Mouse (Mus musculus): Measurements from ENCODE around the gene Braf. TPM values are rescaled to one million over a fixed set of nuclear protein-coding genes. Genes with fewer than 3 reads are reported as not detected.
"Not testable (repeated sequence)": the region's sequence is repeated elsewhere in the genome, so short reads cannot be mapped to it uniquely, and the experiment has no call there.

Braf gene
- polyA plus RNA-seq, 1 experiment from 2014 or later, result 14.3 TPM

DNA sequence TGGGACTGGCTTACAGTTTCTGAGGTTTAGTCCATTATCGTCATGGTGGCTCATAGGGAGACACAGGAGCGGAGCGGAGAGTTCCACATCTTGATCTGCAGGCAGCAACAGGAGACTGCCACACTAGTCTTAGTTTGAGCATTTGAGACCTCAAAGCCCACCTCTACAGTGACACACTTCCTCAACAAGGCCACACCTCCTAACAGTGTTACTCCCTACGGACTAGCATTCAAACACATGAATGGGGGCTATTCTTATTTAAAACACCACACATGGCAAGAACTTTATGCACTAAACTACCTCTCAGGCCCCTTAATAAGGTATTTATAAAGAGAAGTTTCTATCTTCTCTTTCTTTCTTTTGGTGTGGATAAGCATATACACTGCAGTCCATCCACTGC, 19.6 kb downstream of the Braf start:
- WGBS (ENCODE audit: missing documents), result 95% methylated on average over 4 of the region's 4 CpGs
- Histone ChIP-seq H3K27ac (no peak overlapping the region), H3K36me3 (ENCODE audit: inconsistent target) (no peaks in the 10 kb centered on the region), H3K4me3 (ENCODE audit: inconsistent target) (no peak overlapping the region), H3K79me2 (ENCODE audit: inconsistent target) (peaks cover 22% of the 10 kb centered on the region; the same call in 1 of the 2 replicates)

DNA sequence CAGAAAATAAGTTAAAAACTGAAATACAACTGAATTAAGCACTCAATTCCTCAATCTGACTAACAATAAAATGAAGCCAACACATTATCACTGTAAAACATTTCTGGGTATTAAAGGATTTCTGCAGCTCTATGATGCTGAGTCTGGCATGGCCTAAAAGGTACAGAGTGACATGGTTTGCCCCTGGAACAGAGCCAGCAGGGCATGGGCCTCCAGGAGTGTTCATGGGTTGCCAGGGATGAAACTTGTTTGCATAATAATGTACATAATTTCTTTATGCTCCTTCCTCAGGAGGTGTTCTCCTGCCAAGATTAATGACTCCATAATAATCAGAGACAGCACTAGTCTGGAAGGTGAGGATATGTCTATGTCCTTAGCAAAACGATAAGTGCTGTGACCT, 32.1 kb downstream of the Braf start:
- no peak overlapping the region for H3K4me3 ChIP-seq (ENCODE audit: inconsistent target)
- 100% methylated on average over 1 of the region's 1 CpGs for WGBS (ENCODE audit: missing documents)

DNA sequence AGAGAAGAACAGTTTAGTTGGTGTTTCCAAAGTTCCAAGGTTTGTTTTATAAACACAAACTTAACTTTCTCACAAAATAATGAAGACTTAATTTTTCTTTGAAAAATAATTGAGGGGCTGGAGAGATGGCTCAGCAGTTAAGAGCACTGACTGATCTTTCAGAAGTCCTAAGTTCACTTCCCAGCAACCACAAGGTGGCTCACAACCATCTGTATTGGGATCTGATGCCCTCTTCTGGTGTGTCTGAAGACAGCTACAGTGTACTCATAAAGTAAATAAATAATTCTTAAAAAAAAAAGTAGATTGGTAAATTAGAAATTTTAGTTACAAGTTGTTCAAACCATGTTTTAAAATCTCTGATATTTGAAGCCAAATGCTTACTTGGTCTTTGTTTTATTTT, 38.4 kb downstream of the Braf start:
- H3K36me3 ChIP-seq (ENCODE audit: inconsistent target); H3K27ac ChIP-seq; H3K4me3 ChIP-seq (ENCODE audit: inconsistent target): not testable (repeated sequence)
- peaks cover 14% of the 10 kb centered on the region; the same call in 1 of the 2 replicates for H3K79me2 ChIP-seq (ENCODE audit: inconsistent target)

More for the DNA sequence above, 32.1 kb downstream of the Braf start:
- no peaks in the 10 kb centered on the region for H3K36me3 ChIP-seq (ENCODE audit: inconsistent target)
- peaks cover 29% of the 10 kb centered on the region; the same call in 1 of the 2 replicates for H3K79me2 ChIP-seq (ENCODE audit: inconsistent target)
- no peak overlapping the region for H3K27ac ChIP-seq

DNA sequence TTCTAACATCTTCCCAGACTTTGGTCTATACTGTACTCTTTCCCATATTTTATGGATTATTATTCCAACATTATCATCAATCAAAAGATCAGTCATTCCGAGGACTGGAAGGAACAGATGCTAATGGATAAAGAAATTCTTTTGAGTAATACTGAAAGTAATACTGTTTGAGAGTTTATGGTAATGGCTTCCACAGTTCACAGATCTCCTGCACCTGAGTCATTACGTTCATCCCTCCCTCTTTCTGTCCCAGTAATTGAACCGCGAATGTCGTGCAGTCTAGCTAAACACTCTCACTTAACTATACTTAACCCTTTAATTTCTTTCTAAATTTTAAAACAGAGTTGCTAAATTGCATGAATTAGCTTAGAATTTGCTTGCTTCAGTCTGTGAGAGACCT, 43.5 kb downstream of the Braf start:
- Histone ChIP-seq H3K27ac (no peak overlapping the region), H3K79me2 (ENCODE audit: inconsistent target) (no peaks in the 10 kb centered on the region; the same call in 1 of the 2 replicates), H3K4me3 (ENCODE audit: inconsistent target) (no peak overlapping the region), H3K36me3 (ENCODE audit: inconsistent target) (peaks cover 7% of the 10 kb centered on the region; the same call in 1 of the 2 replicates)
- WGBS (ENCODE audit: missing documents), result 96% methylated on average over 5 of the region's 5 CpGs

DNA sequence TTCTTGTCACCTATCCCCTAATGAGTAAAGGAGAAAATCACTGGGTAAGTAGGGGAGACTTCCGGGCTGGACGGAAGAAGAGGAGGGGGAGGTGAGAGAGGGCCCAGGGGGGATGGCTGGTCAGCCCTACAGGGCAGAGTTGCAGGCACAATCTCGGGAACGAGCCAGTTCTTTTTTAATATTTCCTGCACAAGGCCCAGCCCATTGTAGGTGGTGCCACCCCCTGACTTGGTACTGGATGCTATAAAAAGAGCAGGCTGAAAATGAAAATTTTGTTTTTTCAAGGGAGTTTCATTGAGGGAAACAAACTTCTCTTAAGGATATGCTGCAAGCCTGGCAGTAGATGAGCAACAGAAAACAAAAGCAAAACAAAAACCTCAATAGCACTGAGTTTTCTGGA, 44.7 kb downstream of the Braf start:
- no peak overlapping the region for H3K4me3 ChIP-seq (ENCODE audit: inconsistent target)
- WGBS (ENCODE audit: missing documents), result 15% methylated on average over 4 of the region's 4 CpGs
- H3K79me2 ChIP-seq (ENCODE audit: inconsistent target), result no peaks in the 10 kb centered on the region; the same call in 1 of the 2 replicates
- H3K27ac ChIP-seq, result no peak overlapping the region
- H3K36me3 ChIP-seq (ENCODE audit: inconsistent target), result peaks cover 13% of the 10 kb centered on the region; the same call in 1 of the 2 replicates

DNA sequence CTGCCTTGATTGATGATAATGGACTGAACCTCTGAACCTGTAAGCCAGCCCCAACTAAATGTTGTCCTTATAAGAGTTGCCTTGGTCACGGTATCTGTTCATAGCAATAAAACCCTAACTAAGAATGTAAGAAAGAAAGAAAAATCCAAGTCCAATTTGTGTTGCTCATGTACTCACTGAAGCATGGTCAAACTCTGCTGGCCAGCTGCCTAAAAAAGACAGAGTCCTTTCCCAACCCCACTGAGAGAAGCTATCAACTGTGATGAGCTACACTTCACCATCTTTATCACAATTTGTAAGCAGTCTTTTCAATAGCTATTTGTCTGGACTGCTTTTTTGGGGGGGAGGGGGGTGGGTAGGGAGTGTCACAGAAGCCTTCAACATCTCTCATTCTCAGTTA, 47.0 kb downstream of the Braf start:
- WGBS (ENCODE audit: missing documents), result 100% methylated on average over 1 of the region's 1 CpGs
- peaks cover 13% of the 10 kb centered on the region; the same call in 1 of the 2 replicates for H3K36me3 ChIP-seq (ENCODE audit: inconsistent target)
- H3K79me2 ChIP-seq (ENCODE audit: inconsistent target), result no peaks in the 10 kb centered on the region; the same call in 1 of the 2 replicates
- no peak overlapping the region for H3K4me3 ChIP-seq (ENCODE audit: inconsistent target)
- H3K27ac ChIP-seq, result no peak overlapping the region

DNA sequence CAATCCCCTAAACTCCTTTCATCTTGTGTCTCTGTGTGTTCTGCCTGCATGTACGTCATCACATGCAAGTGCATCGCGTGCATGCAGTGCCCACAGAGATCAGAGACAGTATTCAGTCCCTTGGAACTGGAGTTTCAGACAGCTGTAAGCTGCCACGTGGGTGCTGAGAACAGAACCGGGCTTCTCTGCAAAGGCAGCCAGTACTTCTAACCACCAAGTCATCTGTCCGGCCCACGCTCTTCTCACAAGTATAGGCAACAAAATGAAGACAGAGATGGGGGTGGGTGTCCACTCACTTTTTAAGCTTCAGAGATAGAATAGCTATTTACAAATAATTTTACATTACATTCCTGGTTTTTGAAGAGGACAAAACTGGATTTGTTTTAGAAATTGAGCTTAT, 50.2 kb downstream of the Braf start:
- peaks cover 13% of the 10 kb centered on the region; the same call in 1 of the 2 replicates for H3K36me3 ChIP-seq (ENCODE audit: inconsistent target)
- H3K4me3 ChIP-seq (ENCODE audit: inconsistent target), result no peak overlapping the region
- no peak overlapping the region for H3K27ac ChIP-seq
- WGBS (ENCODE audit: missing documents), result 95% methylated on average over 7 of the region's 7 CpGs
- H3K79me2 ChIP-seq (ENCODE audit: inconsistent target), result no peaks in the 10 kb centered on the region; the same call in 1 of the 2 replicates

DNA sequence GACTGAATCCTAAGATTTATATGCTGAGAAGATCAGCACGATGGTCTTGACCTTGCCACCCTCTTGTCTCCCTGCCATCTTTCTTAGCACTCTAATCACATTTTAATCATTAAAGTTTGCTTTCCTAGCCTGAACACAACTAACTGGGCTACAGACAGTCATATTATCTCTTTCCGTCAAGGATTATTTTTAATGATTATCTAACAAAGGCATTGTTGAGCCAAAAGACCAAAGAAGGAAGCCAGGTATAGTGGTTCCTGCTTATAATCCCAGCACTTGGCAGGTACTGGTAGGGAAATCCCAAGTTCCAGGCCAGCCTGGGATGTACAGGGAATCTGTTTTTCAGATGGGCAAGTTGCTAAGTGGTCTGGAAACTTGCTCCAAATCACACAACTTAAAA, 114.0 kb downstream of the Braf start:
- no peak overlapping the region for H3K4me3 ChIP-seq (ENCODE audit: inconsistent target)
- 96% methylated on average over 2 of the region's 2 CpGs for WGBS (ENCODE audit: missing documents)
- H3K36me3 ChIP-seq (ENCODE audit: inconsistent target), result peaks cover 21% of the 10 kb centered on the region; the same call in 1 of the 2 replicates
- H3K79me2 ChIP-seq (ENCODE audit: inconsistent target), result no peaks in the 10 kb centered on the region
- no peak overlapping the region for H3K27ac ChIP-seq

DNA sequence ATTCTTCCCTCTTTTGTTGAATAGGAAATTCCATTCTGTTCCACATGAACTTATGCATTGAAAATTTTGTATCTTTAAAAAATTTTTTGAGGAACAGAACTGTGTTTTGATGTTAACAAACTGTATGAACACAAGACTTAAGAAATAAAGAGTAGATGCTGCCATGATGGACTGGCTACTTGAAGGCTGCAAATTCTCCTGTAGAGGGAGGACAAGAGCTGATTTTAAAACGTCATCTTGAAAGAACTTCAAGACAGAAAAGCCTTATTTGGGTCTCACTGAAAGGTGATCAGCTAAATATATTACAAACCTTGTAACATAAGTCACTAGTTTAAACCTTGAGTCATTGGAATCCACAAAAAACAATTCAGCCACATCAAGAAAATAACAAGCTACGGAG, 115.1 kb downstream of the Braf start:
- Histone ChIP-seq H3K36me3 (ENCODE audit: inconsistent target) (peaks cover 12% of the 10 kb centered on the region; the same call in 1 of the 2 replicates), H3K79me2 (ENCODE audit: inconsistent target) (no peaks in the 10 kb centered on the region), H3K4me3 (ENCODE audit: inconsistent target) (no peak overlapping the region), H3K27ac (no peak overlapping the region)
- WGBS (ENCODE audit: missing documents), result 72% methylated on average over 2 of the region's 2 CpGs

DNA sequence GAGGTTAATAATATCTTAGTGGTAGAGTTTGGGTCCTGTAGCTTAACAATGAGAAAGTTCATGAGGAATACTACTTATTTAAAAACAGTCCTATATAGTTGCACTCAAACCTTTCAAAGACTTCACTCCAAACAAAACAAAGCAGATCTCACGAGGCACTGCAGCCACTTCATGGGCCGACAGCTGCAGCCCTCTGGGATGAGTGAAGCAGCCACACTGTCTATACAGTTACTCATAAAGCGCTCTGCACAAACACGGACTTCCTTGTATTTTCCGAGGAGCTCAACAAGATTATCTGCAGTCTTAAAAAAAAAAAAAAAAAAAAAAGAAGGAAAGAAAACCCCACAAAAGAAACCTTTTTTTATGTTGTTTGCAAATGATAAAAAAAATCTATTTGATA, 117.9 kb downstream of the Braf start:
- 96% methylated on average over 4 of the region's 5 CpGs for WGBS (ENCODE audit: missing documents)
- Histone ChIP-seq H3K27ac (no peak overlapping the region), H3K79me2 (ENCODE audit: inconsistent target) (no peaks in the 10 kb centered on the region), H3K36me3 (ENCODE audit: inconsistent target) (no peaks in the 10 kb centered on the region), H3K4me3 (ENCODE audit: inconsistent target) (no peak overlapping the region)

DNA sequence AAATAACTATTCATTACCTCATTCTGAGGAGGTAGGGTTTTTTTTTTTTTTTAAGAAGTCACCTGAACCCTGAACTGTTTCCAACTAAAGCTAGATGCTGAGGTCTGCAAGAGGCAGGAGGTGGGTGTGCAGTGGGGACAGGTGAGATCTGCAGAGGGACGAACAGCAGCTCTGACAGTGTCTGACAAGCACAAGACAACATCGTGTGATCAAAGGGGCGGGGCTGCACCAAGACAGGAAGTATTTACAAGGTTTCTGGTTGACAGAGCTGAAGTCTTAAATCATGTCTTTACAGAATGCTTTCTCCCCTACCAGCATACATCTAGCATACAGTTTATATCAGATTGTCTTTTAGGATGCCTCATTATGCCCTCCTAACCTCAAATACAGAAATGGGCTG, 118.4 kb downstream of the Braf start:
- Histone ChIP-seq H3K27ac (no peak overlapping the region), H3K36me3 (ENCODE audit: inconsistent target) (no peaks in the 10 kb centered on the region), H3K79me2 (ENCODE audit: inconsistent target) (no peaks in the 10 kb centered on the region), H3K4me3 (ENCODE audit: inconsistent target) (no peak overlapping the region)
- WGBS (ENCODE audit: missing documents), result 34% methylated on average over 3 of the region's 3 CpGs

DNA sequence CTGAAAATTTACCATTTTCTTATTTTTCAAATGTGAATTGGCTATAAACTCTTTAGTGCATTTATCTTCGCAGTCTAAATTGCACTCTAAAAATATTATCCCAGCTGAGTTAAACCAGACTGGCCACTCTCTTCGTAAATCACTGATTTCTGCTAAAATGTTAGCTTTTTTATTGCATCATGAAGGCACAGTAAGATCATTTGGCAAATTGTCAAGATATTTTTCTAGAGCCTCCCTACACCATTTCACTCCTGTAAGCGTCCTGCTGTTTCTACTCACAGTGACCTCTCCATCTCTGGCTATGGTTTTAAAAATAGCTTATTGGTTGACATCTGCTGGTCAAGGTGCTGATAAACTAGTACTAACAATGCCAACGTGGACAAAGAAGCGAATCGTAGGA, 119.2 kb downstream of the Braf start:
- no peaks in the 10 kb centered on the region for H3K79me2 ChIP-seq (ENCODE audit: inconsistent target)
- H3K4me3 ChIP-seq (ENCODE audit: inconsistent target), result no peak overlapping the region
- no peak overlapping the region for H3K27ac ChIP-seq
- no peaks in the 10 kb centered on the region for H3K36me3 ChIP-seq (ENCODE audit: inconsistent target)
- WGBS (ENCODE audit: missing documents), result 90% methylated on average over 6 of the region's 6 CpGs

DNA sequence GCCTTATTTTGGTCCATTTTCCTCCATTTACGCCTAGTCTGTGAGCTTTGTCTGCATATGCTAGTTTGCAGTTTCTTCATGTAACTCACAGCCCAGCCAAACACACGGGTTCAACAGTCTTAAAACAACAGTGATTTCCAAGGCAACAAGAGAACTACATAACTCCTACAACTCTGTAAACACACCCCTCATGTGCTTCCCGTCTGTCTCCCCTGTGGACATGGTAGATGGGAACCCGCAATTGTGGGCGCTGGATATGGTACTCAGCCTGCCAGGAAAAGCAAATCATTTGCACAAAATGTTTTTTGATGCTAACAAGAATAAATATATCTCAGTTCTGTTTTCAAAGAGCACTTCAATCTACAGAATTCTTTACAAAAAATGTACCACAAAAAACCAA, 120.7 kb downstream of the Braf start:
- WGBS (ENCODE audit: missing documents), result 98% methylated on average over 5 of the region's 5 CpGs

DNA sequence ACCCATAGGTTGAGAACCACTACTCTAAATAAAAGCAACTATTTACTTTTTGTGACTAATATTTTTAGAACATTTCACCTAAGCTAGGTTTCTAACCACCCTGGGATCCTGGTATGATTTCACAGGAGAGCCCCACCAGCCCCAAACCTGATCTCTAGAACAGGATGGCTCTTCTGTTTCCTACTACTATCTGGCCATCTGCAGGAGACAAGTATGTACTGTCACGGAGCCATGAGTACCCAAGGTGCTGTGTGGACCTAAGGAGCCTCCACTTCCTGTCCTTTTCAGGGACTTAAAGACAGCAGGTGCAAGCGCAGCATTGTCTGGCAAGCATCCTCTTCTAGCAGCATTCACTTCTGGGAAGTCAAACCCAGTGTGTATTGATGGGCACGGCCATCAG, 123.4 kb downstream of the Braf start:
- no peaks in the 10 kb centered on the region for H3K79me2 ChIP-seq (ENCODE audit: inconsistent target)
- no peak overlapping the region for H3K27ac ChIP-seq
- no peak overlapping the region for H3K4me3 ChIP-seq (ENCODE audit: inconsistent target)
- H3K36me3 ChIP-seq (ENCODE audit: inconsistent target), result peaks cover 34% of the 10 kb centered on the region
- 49% methylated on average over 3 of the region's 3 CpGs for WGBS (ENCODE audit: missing documents)

More for the DNA sequence above, 120.7 kb downstream of the Braf start:
- no peaks in the 10 kb centered on the region for H3K79me2 ChIP-seq (ENCODE audit: inconsistent target)
- H3K27ac ChIP-seq, result no peak overlapping the region
- peaks cover 13% of the 10 kb centered on the region for H3K36me3 ChIP-seq (ENCODE audit: inconsistent target)
- H3K4me3 ChIP-seq (ENCODE audit: inconsistent target), result no peak overlapping the region

DNA sequence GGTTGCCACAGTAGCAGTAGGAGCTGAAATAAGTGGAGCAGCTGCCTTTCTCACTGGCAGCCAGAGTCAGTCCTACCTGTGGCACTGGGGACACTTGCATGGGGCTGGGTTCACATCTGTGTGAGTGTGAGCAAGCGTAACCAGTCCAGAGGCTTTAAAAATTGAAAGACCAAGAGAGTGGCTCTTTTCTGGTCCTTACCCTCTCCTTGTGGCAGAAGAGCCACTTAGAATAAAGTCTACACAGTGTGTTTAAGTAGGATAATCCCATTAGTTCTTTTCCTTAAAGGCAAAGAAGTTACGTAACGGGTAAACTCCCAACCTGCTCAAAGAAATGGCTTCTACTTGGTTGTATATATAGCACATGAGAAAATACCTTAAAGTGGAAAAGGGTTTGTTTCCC, 124.4 kb downstream of the Braf start:
- Histone ChIP-seq H3K27ac (no peak overlapping the region), H3K4me3 (ENCODE audit: inconsistent target) (no peak overlapping the region), H3K79me2 (ENCODE audit: inconsistent target) (no peaks in the 10 kb centered on the region), H3K36me3 (ENCODE audit: inconsistent target) (peaks cover 34% of the 10 kb centered on the region)
- 100% methylated on average over 3 of the region's 3 CpGs for WGBS (ENCODE audit: missing documents)
